Mouse (Mus musculus) limb, embryonic 15.5 days (tissue): ENCODE results near the gene Tcp11l2. TPM values are rescaled to one million over a fixed set of nuclear protein-coding genes. Genes with fewer than 3 reads are reported as not detected.

ENCODE experiments used
- polyA plus RNA-seq: library from polyadenylated mRNA; unstranded; fragments of >200 nt; fragmentation: Nextera tagmentation; extraction: Ambion mirVana; gene quantifications from 2 replicates; pipeline ENCODE4 v1.2.1, GENCODE M21; 2015

Gene Tcp11l2
- polyA plus RNA-seq, 1 experiment from 2014 or later: 25.0 TPM

Other genes starting within 250 kb of the Tcp11l2 start
- gene Nuak1, start 136.0 kb upstream of the Tcp11l2 start, polyA plus RNA-seq: 3.1 and 3.9 TPM in 2 replicates
- 130 and 162 TPM in 2 replicates for gene Ckap4, start 42.6 kb upstream of the Tcp11l2 start, polyA plus RNA-seq
- 11.9 and 12.4 TPM in 2 replicates for gene Polr3b, start 45.7 kb downstream of the Tcp11l2 start, polyA plus RNA-seq
- gene Rfx4, start 179.4 kb downstream of the Tcp11l2 start, polyA plus RNA-seq: 0.07 and 0.24 TPM in 2 replicates